26 mouse cellular contexts compared by ENCODE assay signal in the genomic region with DNA sequence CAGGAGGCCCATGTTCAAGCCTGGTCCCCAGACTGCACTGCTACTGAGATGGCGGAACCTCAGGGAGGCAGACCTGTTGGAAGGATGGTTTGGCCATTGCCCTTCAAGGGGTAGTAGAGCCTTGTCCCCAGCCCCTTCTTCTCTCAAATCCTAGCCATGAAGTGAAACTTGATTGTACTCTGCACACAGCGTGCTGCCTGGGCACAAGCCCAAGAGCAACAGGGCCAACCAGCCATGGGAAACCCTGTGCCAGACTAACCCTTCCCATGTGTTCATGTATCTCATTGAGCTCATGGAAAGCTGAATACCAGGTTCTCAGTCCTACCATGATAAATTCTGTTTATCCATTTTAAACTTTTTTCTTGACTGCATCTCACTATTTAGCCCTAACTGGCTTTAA. TPM values are rescaled to one million over a fixed set of nuclear protein-coding genes. Genes with fewer than 3 reads are reported as not detected.
DNase-seq lines count a peak whose midpoint lies in the region; ATAC-seq and TF ChIP-seq lines count a peak whose summit lies in the region.
"Had no signal": no experiment of that assay in that cellular context is flagged by ENCODE, and none has a peak within 500 bp of the region (broad histone marks: within the 10 kb centered on the region; RNA-seq: fewer than 3 reads in every experiment).

No protein-coding gene starts in this region.

- no peak overlapping the region for H3K4me2 ChIP-seq in heart, embryonic 13.5 days
- H3K4me2 ChIP-seq: limb, embryonic 13.5 days; lung, embryonic 14.5 days; midbrain, embryonic 12.5 days; neural tube, embryonic 12.5 days had no signal

- H3K9ac ChIP-seq in heart, embryonic 13.5 days, result no peak overlapping the region
- H3K9ac ChIP-seq: limb, embryonic 13.5 days; lung, embryonic 14.5 days; midbrain, embryonic 12.5 days; neural tube, embryonic 12.5 days had no signal

- ATAC-seq in heart, embryonic 13.5 days (ENCODE audit: extremely low read depth, insufficient number of reproducible peaks, low FRiP score, low TSS enrichment), result no peak
- ATAC-seq: activated CD4-positive, CD25-positive, alpha-beta regulatory T cell, adult 4 months; forebrain, embryonic 16.5 days; hindbrain, embryonic 16.5 days; intestine, embryonic 16.5 days had no signal

- no peaks in the 10 kb centered on the region for H3K36me3 ChIP-seq in heart, embryonic 13.5 days
- no peaks in the 10 kb centered on the region for H3K36me3 ChIP-seq in heart, embryonic 10.5 days
- no peaks in the 10 kb centered on the region for H3K36me3 ChIP-seq in testis, adult 2 months (ENCODE audit: control insufficient read depth, insufficient read depth, low read length)
- H3K36me3 ChIP-seq: limb, embryonic 13.5 days; midbrain, embryonic 12.5 days; neural tube, embryonic 12.5 days had no signal

- 77% methylated on average over 2 of the region's 2 CpGs for WGBS in heart, embryonic 13.5 days
- WGBS in heart, embryonic 10.5 days, result 88% methylated on average over 2 of the region's 2 CpGs

- no peak for TF ChIP-seq POLR2A in testis, adult 2 months (IDR thresholded peaks at IDR 0.05; ENCODE audit: control insufficient read depth, low read depth, low read length)

- H3K27me3 ChIP-seq in heart, embryonic 13.5 days (replicated peaks), result no peaks in the 10 kb centered on the region
- H3K27me3 ChIP-seq in heart, embryonic 10.5 days (ENCODE audit: insufficient read depth, poor library complexity, severe bottlenecking), result no peaks in the 10 kb centered on the region
- no peaks in the 10 kb centered on the region for H3K27me3 ChIP-seq in testis, adult 2 months (ENCODE audit: control insufficient read depth, insufficient read depth, low read length)
- H3K27me3 ChIP-seq: limb, embryonic 13.5 days; neural tube, embryonic 12.5 days had no signal

- no peak for TF ChIP-seq CTCF in testis, adult 2 months (IDR thresholded peaks at IDR 0.05; ENCODE audit: control insufficient read depth, insufficient read depth, insufficient replicate concordance, low read depth, low read length)

- DNase-seq in heart, embryonic 10.5 days (ENCODE audit: low spot score), result no peak
- DNase-seq in left cerebral cortex, postnatal 4 days, result peak; percentile 30
- no peak for DNase-seq in left cerebral cortex, postnatal 36 days (ENCODE audit: low spot score in 2 of 2)
- no peak for DNase-seq in testis, postnatal 10 days (ENCODE audit: low spot score)
- DNase-seq in spleen, postnatal 4 days (ENCODE audit: low spot score in 2 of 2), result no peak
- DNase-seq: cerebellum, adult 2 months; gastrocnemius, postnatal 25 days; lung, embryonic 14.5 days; lung, postnatal 36 days; thymus, postnatal 25 days had no signal

- H3K27ac ChIP-seq in heart, embryonic 13.5 days (replicated peaks), result peak overlapping the region; percentile 66
- H3K27ac ChIP-seq in heart, embryonic 10.5 days, result no peak overlapping the region
- H3K27ac ChIP-seq in testis, adult 2 months (ENCODE audit: control insufficient read depth, insufficient read depth, low read depth, low read length), result peak overlapping the region; percentile 15; the same call in 1 of the 2 replicates
- H3K27ac ChIP-seq: limb, embryonic 13.5 days; midbrain, embryonic 12.5 days; neural tube, embryonic 12.5 days had no signal

- no peak overlapping the region for H3K4me3 ChIP-seq in heart, embryonic 13.5 days
- H3K4me3 ChIP-seq in heart, embryonic 10.5 days, result no peak overlapping the region
- H3K4me3 ChIP-seq in testis, adult 2 months (ENCODE audit: control insufficient read depth, low read depth, low read length), result no peak overlapping the region
- H3K4me3 ChIP-seq: limb, embryonic 13.5 days; midbrain, embryonic 12.5 days; neural tube, embryonic 12.5 days had no signal

- intact Hi-C loops in left cerebral cortex, postnatal 4 days (cut with DNase I), result no loop called here
- intact Hi-C loops in left cerebral cortex, postnatal 36 days (cut with DNase I), result loop anchor here (10.0 kb wide), 1 partner anchor 188 kb away; no protein-coding TSS in a partner anchor

- peaks cover 31% of the 10 kb centered on the region for H3K4me1 ChIP-seq in heart, embryonic 13.5 days
- H3K4me1 ChIP-seq in heart, embryonic 10.5 days, result peaks cover 14% of the 10 kb centered on the region; the same call in 1 of the 2 replicates
- H3K4me1 ChIP-seq in testis, adult 2 months (ENCODE audit: control insufficient read depth, insufficient read depth, low read length), result peaks cover 6% of the 10 kb centered on the region

- H3K9me3 ChIP-seq in heart, embryonic 13.5 days, result no peaks in the 10 kb centered on the region
- no peaks in the 10 kb centered on the region for H3K9me3 ChIP-seq in heart, embryonic 10.5 days
- H3K9me3 ChIP-seq: limb, embryonic 13.5 days; midbrain, embryonic 12.5 days; neural tube, embryonic 12.5 days had no signal

RNA-seq across cellular contexts. Expression of a gene that starts 3.2 kb away (rescaled TPM):
- polyA plus RNA-seq in heart, embryonic 13.5 days (2015; fragmentation: Nextera tagmentation; extraction: Ambion mirVana), result 53.7 and 55.6 TPM in 2 replicates
- 55.5 and 68.7 TPM in 2 replicates for polyA plus RNA-seq in heart, embryonic 10.5 days (2016; fragmentation: Nextera tagmentation; extraction: Ambion mirVana)
- total RNA-seq in left cerebral cortex, postnatal 4 days (2021), result 10 to 100 TPM; 43.9 to 46.7 TPM
- 10 to 100 TPM; 55.7 to 66.0 TPM for total RNA-seq in left cerebral cortex, postnatal 36 days (2021)
- polyA plus RNA-seq in testis, adult 2 months (2012; rRNA removed), result 170 and 195 TPM in 2 replicates

RNA-seq across cellular contexts. Expression of a gene that starts 21.2 kb away (rescaled TPM):
- 2.8 and 3.3 TPM in 2 replicates for polyA plus RNA-seq in heart, embryonic 13.5 days (2015; fragmentation: Nextera tagmentation; extraction: Ambion mirVana)
- 2.5 and 3.6 TPM in 2 replicates for polyA plus RNA-seq in heart, embryonic 10.5 days (2016; fragmentation: Nextera tagmentation; extraction: Ambion mirVana)
- total RNA-seq in left cerebral cortex, postnatal 4 days (2021), result 10 to 100 TPM; 20.2 to 22.6 TPM
- total RNA-seq in left cerebral cortex, postnatal 36 days (2021), result 10 to 100 TPM; 42.5 to 46.7 TPM
- polyA plus RNA-seq in testis, adult 2 months (2012; rRNA removed), result 5.1 and 5.5 TPM in 2 replicates

RNA-seq across cellular contexts. Expression of a gene that starts 34.5 kb away (rescaled TPM):
- polyA plus RNA-seq in heart, embryonic 13.5 days (2015; fragmentation: Nextera tagmentation; extraction: Ambion mirVana), result not detected in 2 replicates
- polyA plus RNA-seq in heart, embryonic 10.5 days (2016; fragmentation: Nextera tagmentation; extraction: Ambion mirVana), result not detected in 2 replicates
- total RNA-seq in left cerebral cortex, postnatal 4 days (2021), result not detected
- total RNA-seq in left cerebral cortex, postnatal 36 days (2021), result 1 to 10 TPM in 1 of 2 experiments, not detected in 1; 1.0 TPM
- 0.26 and 0.62 TPM in 2 replicates for polyA plus RNA-seq in testis, adult 2 months (2012; rRNA removed)
- total RNA-seq: common myeloid progenitor, adult 5-6 weeks; gastrocnemius, postnatal 25 days; hematopoietic stem cell, adult 5-6 weeks; layer of hippocampus, postnatal 10 days; left cerebral cortex, adult 8-10 months had no signal
- polyA plus RNA-seq: activated CD4-positive, CD25-positive, alpha-beta regulatory T cell, adult 4 months; cerebellum, adult 2 months; embryonic facial prominence, embryonic 11.5 days; forebrain, embryonic 16.5 days; intestine, embryonic 16.5 days; kidney, embryonic 14.5 days; large intestine, adult 2 months; limb, embryonic 13.5 days; lung, embryonic 14.5 days; midbrain, embryonic 12.5 days; neural tube, embryonic 12.5 days had no signal
